Mouse (Mus musculus): ENCODE measurements at regions not wholly inside any gene's neighbourhood (a gene's known extent, or its start where the extent isn't known, plus 50 kb on each side); places are given as distances from the start of the nearest gene placed in this dataset.

GRCm38 (mm10) chr3:80385986-80386385 lies 416.6 kb downstream of the Gria2 start:
- Histone ChIP-seq H3K4me2 (replicated peaks; ENCODE audit: low read depth, low read length) (no peak overlapping the region), H3K9me3 (ENCODE audit: control insufficient read depth, low read depth, low read length) (no peaks in the 10 kb centered on the region), H3K4me3 (ENCODE audit: low read depth, low read length) (no peak overlapping the region), H3K27me3 (ENCODE audit: control insufficient read depth, insufficient read depth, low read length) (no peaks in the 10 kb centered on the region), H3K9ac (replicated peaks; ENCODE audit: low read depth, low read length) (no peak overlapping the region), H3K36me3 (ENCODE audit: control insufficient read depth, insufficient read depth, low read length) (no peaks in the 10 kb centered on the region), H3K4me1 (ENCODE audit: control insufficient read depth, insufficient read depth, low read length) (no peaks in the 10 kb centered on the region), H3K27ac (ENCODE audit: low read length) (no peak overlapping the region)
- no peak for ATAC-seq (ENCODE audit: insufficient number of reproducible peaks, insufficient read depth, low FRiP score, low read depth)
- 89% methylated on average over 2 of the region's 2 CpGs for WGBS

- Histone ChIP-seq H3K9me3 (ENCODE audit: control insufficient read depth, low read depth, low read length) (no peaks in the 10 kb centered on the region), H3K9ac (replicated peaks; ENCODE audit: low read depth, low read length) (no peak overlapping the region), H3K4me1 (ENCODE audit: control insufficient read depth, insufficient read depth, low read length) (no peaks in the 10 kb centered on the region), H3K4me2 (replicated peaks; ENCODE audit: low read depth, low read length) (no peak overlapping the region), H3K27me3 (ENCODE audit: control insufficient read depth, insufficient read depth, low read length) (no peaks in the 10 kb centered on the region), H3K36me3 (ENCODE audit: control insufficient read depth, insufficient read depth, low read length) (no peaks in the 10 kb centered on the region), H3K27ac (ENCODE audit: low read length) (no peak overlapping the region), H3K4me3 (ENCODE audit: low read depth, low read length) (no peak overlapping the region)
- WGBS = 57% methylated on average over 4 of the region's 4 CpGs
- no peak for ATAC-seq (ENCODE audit: insufficient number of reproducible peaks, insufficient read depth, low FRiP score, low read depth)
Observed at GRCm38 (mm10) chr3:80396240-80396639, 406.4 kb downstream of the Gria2 start.

- Histone ChIP-seq H3K4me2 (replicated peaks; ENCODE audit: low read depth, low read length) (no peak overlapping the region), H3K27me3 (ENCODE audit: control insufficient read depth, insufficient read depth, low read length) (no peaks in the 10 kb centered on the region), H3K9me3 (ENCODE audit: control insufficient read depth, low read depth, low read length) (no peaks in the 10 kb centered on the region), H3K4me3 (ENCODE audit: low read depth, low read length) (no peak overlapping the region), H3K9ac (replicated peaks; ENCODE audit: low read depth, low read length) (no peak overlapping the region), H3K36me3 (ENCODE audit: control insufficient read depth, insufficient read depth, low read length) (no peaks in the 10 kb centered on the region), H3K4me1 (ENCODE audit: control insufficient read depth, insufficient read depth, low read length) (no peaks in the 10 kb centered on the region), H3K27ac (ENCODE audit: low read length) (no peak overlapping the region)
- ATAC-seq (ENCODE audit: insufficient number of reproducible peaks, insufficient read depth, low FRiP score, low read depth) = no peak
- 86% methylated on average over 3 of the region's 3 CpGs for WGBS
Observed at GRCm38 (mm10) chr3:80420453-80420852, 382.2 kb downstream of the Gria2 start.

- no peak for ATAC-seq (ENCODE audit: insufficient number of reproducible peaks, insufficient read depth, low FRiP score, low read depth)
- H3K27ac ChIP-seq (ENCODE audit: low read length) = no peak overlapping the region
- no peak overlapping the region for H3K4me3 ChIP-seq (ENCODE audit: low read depth, low read length)
- no peak overlapping the region for H3K4me2 ChIP-seq (replicated peaks; ENCODE audit: low read depth, low read length)
- H3K9me3 ChIP-seq (ENCODE audit: control insufficient read depth, low read depth, low read length) = no peaks in the 10 kb centered on the region
- H3K9ac ChIP-seq (replicated peaks; ENCODE audit: low read depth, low read length) = no peak overlapping the region
- WGBS = 92% methylated on average over 3 of the region's 3 CpGs
- H3K36me3 ChIP-seq (ENCODE audit: control insufficient read depth, insufficient read depth, low read length) = no peaks in the 10 kb centered on the region
- no peaks in the 10 kb centered on the region for H3K4me1 ChIP-seq (ENCODE audit: control insufficient read depth, insufficient read depth, low read length)
- no peaks in the 10 kb centered on the region for H3K27me3 ChIP-seq (ENCODE audit: control insufficient read depth, insufficient read depth, low read length)
Observed at GRCm38 (mm10) chr3:80421461-80421860, 381.2 kb downstream of the Gria2 start.

- 76% methylated on average over 3 of the region's 3 CpGs for WGBS
- Histone ChIP-seq H3K9ac (replicated peaks; ENCODE audit: low read depth, low read length) (no peak overlapping the region), H3K27ac (ENCODE audit: low read length) (no peak overlapping the region), H3K36me3 (ENCODE audit: control insufficient read depth, insufficient read depth, low read length) (no peaks in the 10 kb centered on the region), H3K4me2 (replicated peaks; ENCODE audit: low read depth, low read length) (no peak overlapping the region), H3K27me3 (ENCODE audit: control insufficient read depth, insufficient read depth, low read length) (no peaks in the 10 kb centered on the region), H3K9me3 (ENCODE audit: control insufficient read depth, low read depth, low read length) (no peaks in the 10 kb centered on the region), H3K4me3 (ENCODE audit: low read depth, low read length) (no peak overlapping the region), H3K4me1 (ENCODE audit: control insufficient read depth, insufficient read depth, low read length) (no peaks in the 10 kb centered on the region)
- no peak for ATAC-seq (ENCODE audit: insufficient number of reproducible peaks, insufficient read depth, low FRiP score, low read depth)
Observed at GRCm38 (mm10) chr3:80422106-80422505, 380.5 kb downstream of the Gria2 start.

- H3K9ac ChIP-seq (replicated peaks; ENCODE audit: low read depth, low read length) = no peak overlapping the region
- ATAC-seq (ENCODE audit: insufficient number of reproducible peaks, insufficient read depth, low FRiP score, low read depth) = no peak
- H3K9me3 ChIP-seq (ENCODE audit: control insufficient read depth, low read depth, low read length) = no peaks in the 10 kb centered on the region
- no peaks in the 10 kb centered on the region for H3K27me3 ChIP-seq (ENCODE audit: control insufficient read depth, insufficient read depth, low read length)
- H3K4me2 ChIP-seq (replicated peaks; ENCODE audit: low read depth, low read length) = no peak overlapping the region
- no peak overlapping the region for H3K4me3 ChIP-seq (ENCODE audit: low read depth, low read length)
- WGBS = 78% methylated on average over 4 of the region's 4 CpGs
- H3K4me1 ChIP-seq (ENCODE audit: control insufficient read depth, insufficient read depth, low read length) = no peaks in the 10 kb centered on the region
- H3K36me3 ChIP-seq (ENCODE audit: control insufficient read depth, insufficient read depth, low read length) = no peaks in the 10 kb centered on the region
- no peak overlapping the region for H3K27ac ChIP-seq (ENCODE audit: low read length)
Observed at GRCm38 (mm10) chr3:80422646-80423045, 380.0 kb downstream of the Gria2 start.

Data from stomach, embryonic 14.5 days (tissue).